Mouse (Mus musculus) layer of hippocampus, adult 2 months (tissue): ENCODE data around the gene Thsd7b. TPM values are rescaled to one million over a fixed set of nuclear protein-coding genes. Genes with fewer than 3 reads are reported as not detected.

ENCODE experiments used
- DNase-seq, 2 experiments: peaks; one replicate each; pipeline ENCODE4 v3.0.0; 2022; ENCODE audit warnings: low spot score in 2 of 2
- H3K27ac ChIP-seq: fragments of 200-600 bp; 2 replicates; pipeline ENCODE4 v1.8.1; 2022
- H3K4me3 ChIP-seq: fragments of 200-600 bp; 2 replicates; pipeline ENCODE4 v1.8.1; 2022; ENCODE audit warnings: mild to moderate bottlenecking
- CTCF ChIP-seq: fragments of 200-600 bp; conservative IDR thresholded peaks from 2 replicates; pipeline ENCODE4 v1.8.1; 2022; ENCODE audit warnings: antibody characterized with exemption, mild to moderate bottlenecking, moderate library complexity
- total RNA-seq, 2 experiments: library from RNA; stranded (reverse); gene quantifications; 2 replicates each; pipeline ENCODE4 v1.2.3; 2021

The Thsd7b gene
- total RNA-seq, 2 experiments from 2014 or later, result 16.0 to 17.8 TPM

- H3K4me3 ChIP-seq, result no peak overlapping the region
- DNase-seq, result no peak
- no peak for TF ChIP-seq CTCF
- H3K27ac ChIP-seq, result no peak overlapping the region
Measured at GRCm38 (mm10) chr1:129540751-129541150, 267.6 kb downstream of the Thsd7b start.

GRCm38 (mm10) chr1:129542563-129543146 is 269.6 kb downstream of the Thsd7b start:
- Histone ChIP-seq H3K27ac (no peak overlapping the region), H3K4me3 (no peak overlapping the region)
- no peak for DNase-seq
- no peak for TF ChIP-seq CTCF

GRCm38 (mm10) chr1:129543169-129543568 is 270.1 kb downstream of the Thsd7b start:
- no peak for TF ChIP-seq CTCF
- H3K4me3 ChIP-seq, result no peak overlapping the region
- no peak for DNase-seq
- no peak overlapping the region for H3K27ac ChIP-seq

GRCm38 (mm10) chr1:129558054-129558453 is 285.0 kb downstream of the Thsd7b start:
- no peak for TF ChIP-seq CTCF

GRCm38 (mm10) chr1:129559137-129559536 is 286.0 kb downstream of the Thsd7b start:
- H3K4me3 ChIP-seq, result no peak overlapping the region
- H3K27ac ChIP-seq, result no peak overlapping the region
- peak in 1 of 2 experiments; percentile 7 for DNase-seq
- no peak for TF ChIP-seq CTCF

More at GRCm38 (mm10) chr1:129558054-129558453, 285.0 kb downstream of the Thsd7b start:
- DNase-seq, result no peak
- Histone ChIP-seq H3K27ac (no peak overlapping the region), H3K4me3 (no peak overlapping the region)

- TF ChIP-seq CTCF, result no peak
- DNase-seq, result no peak
- no peak overlapping the region for H3K27ac ChIP-seq
Measured at GRCm38 (mm10) chr1:129559812-129560211, 286.7 kb downstream of the Thsd7b start.

GRCm38 (mm10) chr1:129562707-129563106 is 289.6 kb downstream of the Thsd7b start:
- TF ChIP-seq CTCF, result no peak

More at GRCm38 (mm10) chr1:129559812-129560211, 286.7 kb downstream of the Thsd7b start:
- H3K4me3 ChIP-seq, result no peak overlapping the region

GRCm38 (mm10) chr1:129570522-129570921 is 297.4 kb downstream of the Thsd7b start:
- no peak for TF ChIP-seq CTCF
- Histone ChIP-seq H3K27ac (no peak overlapping the region), H3K4me3 (no peak overlapping the region)
- no peak for DNase-seq

More at GRCm38 (mm10) chr1:129562707-129563106, 289.6 kb downstream of the Thsd7b start:
- no peak overlapping the region for H3K27ac ChIP-seq
- no peak for DNase-seq
- H3K4me3 ChIP-seq, result no peak overlapping the region

GRCm38 (mm10) chr1:129579955-129580354 is 306.9 kb downstream of the Thsd7b start:
- H3K4me3 ChIP-seq, result no peak overlapping the region
- DNase-seq, result no peak
- no peak overlapping the region for H3K27ac ChIP-seq
- TF ChIP-seq CTCF, result no peak

GRCm38 (mm10) chr1:129586635-129587034 is 313.5 kb downstream of the Thsd7b start:
- TF ChIP-seq CTCF, result no peak
- DNase-seq, result no peak
- no peak overlapping the region for H3K27ac ChIP-seq
- no peak overlapping the region for H3K4me3 ChIP-seq

- DNase-seq, result peak in 1 of 2 experiments; percentile 3
- H3K4me3 ChIP-seq, result no peak overlapping the region
- TF ChIP-seq CTCF, result no peak
- H3K27ac ChIP-seq, result no peak overlapping the region
Measured at GRCm38 (mm10) chr1:129589366-129590002, 316.4 kb downstream of the Thsd7b start.

- TF ChIP-seq CTCF, result no peak
- no peak for DNase-seq
- no peak overlapping the region for H3K4me3 ChIP-seq
- no peak overlapping the region for H3K27ac ChIP-seq
Measured at GRCm38 (mm10) chr1:129595447-129595846, 322.3 kb downstream of the Thsd7b start.

- DNase-seq, result no peak
- H3K27ac ChIP-seq, result no peak overlapping the region
- H3K4me3 ChIP-seq, result no peak overlapping the region
- TF ChIP-seq CTCF, result no peak
Measured at GRCm38 (mm10) chr1:129600933-129601332, 327.8 kb downstream of the Thsd7b start.

GRCm38 (mm10) chr1:129602284-129602683 is 329.2 kb downstream of the Thsd7b start:
- DNase-seq, result peak in 1 of 2 experiments; percentile 3
- TF ChIP-seq CTCF, result no peak
- H3K4me3 ChIP-seq, result no peak overlapping the region
- 0 out of 2 replicates have a peak overlapping the region, but pooled peaks have one; percentile 0 for H3K27ac ChIP-seq
